Mouse (Mus musculus): ENCODE results near the gene Elovl6. TPM values are rescaled to one million over a fixed set of nuclear protein-coding genes. Genes with fewer than 3 reads are reported as not detected.

The Elovl6 gene
- polyA plus RNA-seq, 1 experiment from 2014 or later: 24.0 TPM

DNA sequence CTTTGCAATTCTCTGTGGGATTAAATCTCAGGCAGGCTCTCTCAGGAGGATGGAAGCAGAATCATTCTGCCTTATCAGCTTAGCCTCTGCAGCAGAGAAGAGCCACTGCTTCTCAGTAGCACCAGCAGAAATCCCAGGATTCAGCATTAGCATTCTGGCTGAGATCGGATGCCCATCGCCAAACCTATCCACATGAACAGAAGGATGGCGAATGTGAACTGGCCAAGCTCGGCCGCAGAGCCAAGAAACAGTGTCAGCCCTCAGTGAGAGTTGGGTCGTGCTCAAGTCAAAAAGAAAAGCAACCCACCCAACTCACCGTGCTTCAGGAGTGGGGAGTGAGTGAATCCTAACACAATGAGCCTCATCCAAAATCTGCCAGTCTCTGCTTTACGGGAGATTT is 119.6 kb downstream of the Elovl6 start:
- ATAC-seq: no peak
- in situ Hi-C loops (cut with MboI; ENCODE audit: low pct_unique_long_range_greater_than_20kb): no loop called here
- TF ChIP-seq CTCF (IDR thresholded peaks at IDR 0.05): no peak
- no peaks in the 10 kb centered on the region for H3K27me3 ChIP-seq
- POLR2A ChIA-PET: no interaction called here
- no peak for DNase-seq (ENCODE audit: low read depth, low spot score)
- CTCF ChIA-PET: interaction anchor here (2.2 kb wide), 1 partner anchor 15 kb away, joined by 6 read pairs; no protein-coding TSS in a partner anchor

- in situ Hi-C loops (cut with MboI; ENCODE audit: low pct_unique_long_range_greater_than_20kb): no loop called here
- no peak for DNase-seq (ENCODE audit: low read depth, low spot score)
- CTCF ChIA-PET: interaction anchor here (2.2 kb wide), 1 partner anchor 16 kb away, joined by 6 read pairs; no protein-coding TSS in a partner anchor
- POLR2A ChIA-PET: no interaction called here
- no peak for ATAC-seq
- H3K27me3 ChIP-seq: no peaks in the 10 kb centered on the region
- TF ChIP-seq CTCF (IDR thresholded peaks at IDR 0.05): no peak
Measured at GRCm38 (mm10) chr3:129652476-129652875, 120.3 kb downstream of the Elovl6 start.

DNA sequence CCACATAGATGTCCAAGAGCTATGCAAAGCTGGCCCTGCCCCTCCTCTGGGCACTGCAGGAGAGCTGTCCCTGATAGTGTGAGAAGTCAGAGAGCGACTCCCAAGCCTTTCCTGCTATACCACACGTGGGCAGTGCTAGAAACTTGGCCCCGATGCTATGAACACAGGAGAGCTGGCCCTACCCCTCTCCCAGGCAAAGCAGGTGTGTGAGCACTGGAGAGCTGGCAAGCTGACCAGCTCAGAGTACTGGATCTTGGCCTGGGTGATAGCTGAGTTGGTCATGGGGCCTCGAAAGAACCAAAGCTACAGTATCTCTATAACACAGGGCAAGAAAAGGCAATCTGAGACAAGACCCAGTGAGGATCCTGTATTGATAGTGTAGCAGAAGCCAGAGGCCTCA is 124.4 kb downstream of the Elovl6 start:
- ChIA-PET CTCF (interaction anchor here (0.8 to 2.0 kb wide), 4 partner anchors 9 to 25 kb away, joined by 3 to 8 read pairs (median 5); no protein-coding TSS in a partner anchor), POLR2A (no interaction called here)
- in situ Hi-C loops (cut with MboI; ENCODE audit: low pct_unique_long_range_greater_than_20kb): no loop called here
- no peaks in the 10 kb centered on the region for H3K27me3 ChIP-seq
- no peak for DNase-seq (ENCODE audit: low read depth, low spot score)
- TF ChIP-seq CTCF (IDR thresholded peaks at IDR 0.05): no peak
- ATAC-seq: no peak

DNA sequence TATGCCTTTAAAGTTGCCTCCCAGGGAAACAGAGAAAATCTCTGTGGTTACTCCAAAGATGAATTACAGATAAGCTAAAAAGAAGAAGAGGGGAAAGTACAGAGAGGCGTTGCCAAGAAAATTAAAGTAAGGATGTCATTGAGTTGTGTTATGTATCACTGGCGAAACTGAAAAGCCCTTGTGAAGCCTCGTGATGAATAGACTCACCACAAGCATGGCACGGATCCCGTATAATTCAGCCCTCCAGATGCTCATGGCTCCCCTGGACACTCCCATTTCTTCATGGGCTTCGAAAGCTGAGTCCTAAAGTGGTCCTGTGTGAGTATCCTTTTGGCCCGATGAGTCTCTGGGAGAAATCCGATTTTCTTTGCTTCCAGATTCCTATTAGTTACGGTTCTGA is 125.1 kb downstream of the Elovl6 start:
- ChIA-PET CTCF (interaction anchor here (0.8 to 2.0 kb wide), 4 partner anchors 10 to 26 kb away, joined by 3 to 8 read pairs (median 5); no protein-coding TSS in a partner anchor), POLR2A (no interaction called here)
- no peaks in the 10 kb centered on the region for H3K27me3 ChIP-seq
- no peak for DNase-seq (ENCODE audit: low read depth, low spot score)
- no peak for ATAC-seq
- in situ Hi-C loops (cut with MboI; ENCODE audit: low pct_unique_long_range_greater_than_20kb): no loop called here
- TF ChIP-seq CTCF (IDR thresholded peaks at IDR 0.05): no peak

DNA sequence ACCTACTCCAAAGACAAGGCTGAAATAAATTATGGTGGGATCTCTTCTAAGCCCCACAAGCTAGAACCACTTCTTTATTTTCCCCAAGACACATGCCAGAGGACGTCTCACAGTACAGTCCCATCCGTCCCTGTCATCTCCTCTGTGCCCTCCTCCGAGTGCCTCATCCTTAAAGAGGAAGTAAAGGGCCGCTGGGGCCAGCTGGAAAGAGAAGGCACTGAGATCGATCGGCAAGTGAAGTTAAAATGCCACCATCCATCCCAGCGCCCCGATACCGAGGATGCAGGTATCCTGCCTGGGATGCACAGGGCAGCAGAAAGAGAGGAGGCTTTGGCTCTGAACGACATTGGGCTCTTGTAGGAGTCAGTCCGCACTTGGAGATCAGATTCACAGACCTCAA is 125.6 kb downstream of the Elovl6 start:
- CTCF ChIA-PET: interaction anchor here (1.2 to 2.0 kb wide), 4 partner anchors 10 to 26 kb away, joined by 3 to 8 read pairs (median 6); no protein-coding TSS in a partner anchor

GRCm38 (mm10) chr3:129658776-129659175 is 126.6 kb downstream of the Elovl6 start:
- ATAC-seq (no peak), DNase-seq (ENCODE audit: low read depth, low spot score) (no peak)
- no peak for TF ChIP-seq CTCF (IDR thresholded peaks at IDR 0.05)
- no peaks in the 10 kb centered on the region for H3K27me3 ChIP-seq
- in situ Hi-C loops (cut with MboI; ENCODE audit: low pct_unique_long_range_greater_than_20kb): no loop called here
- ChIA-PET POLR2A (no interaction called here), CTCF (interaction anchor here (1.1 to 1.5 kb wide), 2 partner anchors 16 to 25 kb away, joined by 3 to 4 read pairs; no protein-coding TSS in a partner anchor)

More for the DNA sequence above, 125.6 kb downstream of the Elovl6 start:
- DNase-seq (ENCODE audit: low read depth, low spot score) (no peak), ATAC-seq (no peak)
- TF ChIP-seq CTCF (IDR thresholded peaks at IDR 0.05): no peak
- POLR2A ChIA-PET: no interaction called here
- in situ Hi-C loops (cut with MboI; ENCODE audit: low pct_unique_long_range_greater_than_20kb): no loop called here
- H3K27me3 ChIP-seq: no peaks in the 10 kb centered on the region

- no peaks in the 10 kb centered on the region for H3K27me3 ChIP-seq
- DNase-seq (ENCODE audit: low read depth, low spot score) (no peak), ATAC-seq (no peak)
- TF ChIP-seq CTCF (IDR thresholded peaks at IDR 0.05): no peak
- ChIA-PET CTCF (interaction anchor here (0.7 kb wide), 1 partner anchor 21 kb away, joined by 3 read pairs; no protein-coding TSS in a partner anchor), POLR2A (interaction anchor here (1.3 kb wide), 1 partner anchor 16 kb away, joined by 4 read pairs; no protein-coding TSS in a partner anchor)
- in situ Hi-C loops (cut with MboI; ENCODE audit: low pct_unique_long_range_greater_than_20kb): no loop called here
Measured at GRCm38 (mm10) chr3:129663906-129664305, 131.8 kb downstream of the Elovl6 start.

DNA sequence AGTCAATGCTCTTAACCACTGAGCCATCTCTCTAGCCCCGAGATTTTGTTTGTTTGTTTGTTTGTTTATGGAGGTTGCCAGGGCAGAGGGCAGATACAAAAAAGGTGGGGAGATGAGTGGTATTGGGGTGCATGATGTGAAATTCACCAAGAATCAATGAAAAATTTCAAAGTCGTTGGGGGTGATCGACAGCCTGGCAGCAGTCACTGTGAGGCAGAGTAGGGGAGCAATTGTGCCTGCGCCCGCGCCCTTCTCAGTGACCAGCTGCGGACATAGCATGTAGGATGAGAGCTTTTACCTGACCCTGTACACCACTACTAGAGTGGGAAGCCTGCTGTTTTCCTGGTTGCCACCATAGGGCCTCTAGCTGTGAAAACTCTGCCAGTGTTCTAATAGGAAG is 143.8 kb downstream of the Elovl6 start:
- ATAC-seq (no peak), DNase-seq (ENCODE audit: low read depth, low spot score) (no peak)
- no peak for TF ChIP-seq CTCF (IDR thresholded peaks at IDR 0.05)
- no peaks in the 10 kb centered on the region for H3K27me3 ChIP-seq
- in situ Hi-C loops (cut with MboI; ENCODE audit: low pct_unique_long_range_greater_than_20kb): no loop called here
- ChIA-PET CTCF (no interaction called here), POLR2A (no interaction called here)

DNA sequence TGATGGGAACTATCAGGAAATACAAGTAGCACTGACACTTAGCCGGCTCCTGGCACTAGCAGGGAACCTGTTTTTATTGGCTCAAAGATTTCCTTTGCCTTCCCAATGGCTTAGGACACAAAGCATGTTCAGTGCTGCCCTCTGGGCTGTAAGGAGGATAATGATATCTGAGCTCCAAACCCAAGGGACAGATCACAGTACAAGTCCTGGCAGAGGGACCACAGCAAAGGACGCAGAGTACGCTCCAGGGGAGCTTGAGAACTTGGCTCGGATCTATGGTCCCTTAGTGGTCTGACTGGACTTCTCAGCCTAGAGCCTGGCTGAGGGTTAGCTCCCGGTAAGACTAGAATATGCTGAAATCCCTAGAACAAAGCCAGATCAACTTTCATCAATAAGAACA is 148.1 kb downstream of the Elovl6 start:
- CTCF ChIA-PET: interaction anchor here (1.2 to 2.1 kb wide), 4 partner anchors 13 to 363 kb away, joined by 3 to 4 read pairs (median 3); no protein-coding TSS in a partner anchor
- DNase-seq (ENCODE audit: low read depth, low spot score): no peak
- no peak for ATAC-seq
- no peak for TF ChIP-seq CTCF (IDR thresholded peaks at IDR 0.05)
- POLR2A ChIA-PET: interaction anchor here (1.6 kb wide), 1 partner anchor 17 kb away, joined by 4 read pairs; no protein-coding TSS in a partner anchor
- in situ Hi-C loops (cut with MboI; ENCODE audit: low pct_unique_long_range_greater_than_20kb): loop anchor here (5.0 to 10.0 kb wide), 2 partner anchors 148 to 1675 kb away; partner anchors contain the start of gene Elovl6
- H3K27me3 ChIP-seq: no peaks in the 10 kb centered on the region

- CTCF ChIA-PET: interaction anchor here (1.3 to 2.5 kb wide), 4 partner anchors 12 to 380 kb away, joined by 3 to 14 read pairs (median 8); no protein-coding TSS in a partner anchor
Measured at GRCm38 (mm10) chr3:129681841-129682240, 149.7 kb downstream of the Elovl6 start.

GRCm38 (mm10) chr3:129682389-129682788 is 150.2 kb downstream of the Elovl6 start:
- no peak for DNase-seq (ENCODE audit: low read depth, low spot score)
- in situ Hi-C loops (cut with MboI; ENCODE audit: low pct_unique_long_range_greater_than_20kb): loop anchor here (5.0 to 10.0 kb wide), 2 partner anchors 150 to 1678 kb away; partner anchors contain the start of gene Elovl6
- no peak for ATAC-seq
- no peak for TF ChIP-seq CTCF (IDR thresholded peaks at IDR 0.05)
- POLR2A ChIA-PET: no interaction called here
- H3K27me3 ChIP-seq: no peaks in the 10 kb centered on the region
- CTCF ChIA-PET: interaction anchor here (0.9 to 2.5 kb wide), 9 partner anchors 7 to 381 kb away, joined by 3 to 14 read pairs (median 4); no protein-coding TSS in a partner anchor

More at GRCm38 (mm10) chr3:129681841-129682240, 149.7 kb downstream of the Elovl6 start:
- TF ChIP-seq CTCF (IDR thresholded peaks at IDR 0.05): no peak
- in situ Hi-C loops (cut with MboI; ENCODE audit: low pct_unique_long_range_greater_than_20kb): loop anchor here (5.0 to 10.0 kb wide), 2 partner anchors 150 to 1677 kb away; partner anchors contain the start of gene Elovl6
- no peak for ATAC-seq
- DNase-seq (ENCODE audit: low read depth, low spot score): no peak
- POLR2A ChIA-PET: no interaction called here
- no peaks in the 10 kb centered on the region for H3K27me3 ChIP-seq

Measured in Patski (cell line).